Mouse (Mus musculus) natural killer cell, adult 2 months (primary cell): ENCODE results near the gene 1700020L24Rik.

Source experiments
- DNase-seq, 2 experiments: peaks; one replicate each; pipeline ENCODE4 v3.0.0; 2022; ENCODE audit warnings: low spot score in 2 of 2

1700020L24Rik gene

GRCm38 (mm10) chr11:83437377-83437776 is at the start of gene 1700020L24Rik:
Gene 1700020L24Rik, plus strand, starts transcription at chr11:83437677.
- DNase-seq, result no peak

GRCm38 (mm10) chr11:83393062-83393461 is 44.4 kb upstream of the 1700020L24Rik start:
- DNase-seq, result no peak

- DNase-seq, result no peak
These were observed 42.6 kb upstream of the 1700020L24Rik start for GRCm38 (mm10) chr11:83394802-83395439.

GRCm38 (mm10) chr11:83397626-83398025 is 39.9 kb upstream of the 1700020L24Rik start:
- no peak for DNase-seq

- no peak for DNase-seq
These were observed 38.8 kb upstream of the 1700020L24Rik start for GRCm38 (mm10) chr11:83398724-83399123.

GRCm38 (mm10) chr11:83403787-83404186 is 33.7 kb upstream of the 1700020L24Rik start:
- DNase-seq, result no peak

GRCm38 (mm10) chr11:83406391-83406790 is 31.1 kb upstream of the 1700020L24Rik start:
- DNase-seq, result no peak

GRCm38 (mm10) chr11:83408242-83408641 is 29.2 kb upstream of the 1700020L24Rik start:
- DNase-seq, result no peak

GRCm38 (mm10) chr11:83409087-83409754 is 28.3 kb upstream of the 1700020L24Rik start, which contains the start of gene Rasl10b:
Gene Rasl10b, plus strand, starts transcription at chr11:83409137.
- DNase-seq, result no peak

GRCm38 (mm10) chr11:83409792-83410291 is 27.6 kb upstream of the 1700020L24Rik start:
- DNase-seq, result no peak

GRCm38 (mm10) chr11:83410510-83410909 is 27.0 kb upstream of the 1700020L24Rik start:
- DNase-seq, result no peak

- peak in 1 of 2 experiments; percentile 31 for DNase-seq
These were observed 20.4 kb upstream of the 1700020L24Rik start for GRCm38 (mm10) chr11:83417080-83417479.

- DNase-seq, result no peak
These were observed 19.8 kb upstream of the 1700020L24Rik start for GRCm38 (mm10) chr11:83417708-83418107.

- no peak for DNase-seq
These were observed 18.9 kb upstream of the 1700020L24Rik start for GRCm38 (mm10) chr11:83418566-83418965.

- no peak for DNase-seq
These were observed 17.1 kb upstream of the 1700020L24Rik start for GRCm38 (mm10) chr11:83420338-83420737.

GRCm38 (mm10) chr11:83421305-83421704 is 16.2 kb upstream of the 1700020L24Rik start:
- DNase-seq, result peak; percentile 40 to 50

- peak; percentile 56 to 72 for DNase-seq
These were observed 12.8 kb upstream of the 1700020L24Rik start for GRCm38 (mm10) chr11:83424681-83425080.

GRCm38 (mm10) chr11:83426964-83427363 is 10.5 kb upstream of the 1700020L24Rik start:
- no peak for DNase-seq

- DNase-seq, result no peak
These were observed 8.1 kb upstream of the 1700020L24Rik start, which contains the start of gene Gas2l2 for GRCm38 (mm10) chr11:83429355-83429754. Gene Gas2l2, minus strand, starts transcription at chr11:83429455.

- no peak for DNase-seq
These were observed 4.9 kb upstream of the 1700020L24Rik start for GRCm38 (mm10) chr11:83432533-83432932.

- DNase-seq, result peak in 1 of 2 experiments; percentile 14
These were observed 2.1 kb downstream of the 1700020L24Rik start for GRCm38 (mm10) chr11:83439426-83440060.
